Mouse (Mus musculus) right cerebral cortex, postnatal 4 days (tissue): ENCODE measurements around the gene Apaf1.

Experiments used
- DNase-seq: peaks from one replicate; pipeline ENCODE4 v3.0.0-alpha.2; 2022

Gene Apaf1

GRCm38 (mm10) chr10:90974084-90974483 is 108.5 kb downstream of the Apaf1 start:
- no peak for DNase-seq

GRCm38 (mm10) chr10:90970560-90970959 is 112.0 kb downstream of the Apaf1 start:
- DNase-seq: no peak

GRCm38 (mm10) chr10:90969355-90970174 is 113.0 kb downstream of the Apaf1 start:
- DNase-seq: peak; percentile 44

- no peak for DNase-seq
Observed at GRCm38 (mm10) chr10:90968247-90968646, 114.3 kb downstream of the Apaf1 start.

GRCm38 (mm10) chr10:90966821-90967220 is 115.7 kb downstream of the Apaf1 start:
- DNase-seq: peak; percentile 38

- no peak for DNase-seq
Observed at GRCm38 (mm10) chr10:90965671-90966315, 116.8 kb downstream of the Apaf1 start.

- DNase-seq: no peak
Observed at GRCm38 (mm10) chr10:90964511-90964910, 118.1 kb downstream of the Apaf1 start.

- DNase-seq: no peak
Observed at GRCm38 (mm10) chr10:90960374-90960773, 122.2 kb downstream of the Apaf1 start.

GRCm38 (mm10) chr10:90953821-90954220 is 128.7 kb downstream of the Apaf1 start:
- no peak for DNase-seq

GRCm38 (mm10) chr10:90953103-90953709 is 129.4 kb downstream of the Apaf1 start:
- no peak for DNase-seq

GRCm38 (mm10) chr10:90947608-90948373 is 134.8 kb downstream of the Apaf1 start:
- no peak for DNase-seq

- no peak for DNase-seq
Observed at GRCm38 (mm10) chr10:90947043-90947442, 135.5 kb downstream of the Apaf1 start.

GRCm38 (mm10) chr10:90942001-90942700 is 140.4 kb downstream of the Apaf1 start:
- DNase-seq: no peak

GRCm38 (mm10) chr10:90940521-90941520 is 141.7 kb downstream of the Apaf1 start:
- peak; percentile 29 for DNase-seq
